Mouse (Mus musculus): ENCODE data around the gene Lrrc1. TPM values are rescaled to one million over a fixed set of nuclear protein-coding genes. Genes with fewer than 3 reads are reported as not detected.

The Lrrc1 gene
- total and polyA plus RNA-seq, 3 experiments, result 5.3 to 12.1 TPM; not detected in 1

GRCm38 (mm10) chr9:77502548-77503438, 41.9 kb downstream of the Lrrc1 start:
- peaks cover 0 to 3% of the 10 kb centered on the region in 2 experiments; a peak in 1 of 4 replicates for H3K36me3 ChIP-seq (ENCODE audit: control insufficient read depth in 1 of 2, insufficient read depth in 2 of 2, low read length in 2 of 2)
- peaks cover 2 to 3% of the 10 kb centered on the region in 2 experiments; a peak in 3 of 4 replicates for H3K4me1 ChIP-seq (ENCODE audit: control insufficient read depth in 1 of 2, insufficient read depth in 2 of 2, low read length in 2 of 2)
- 0 out of 2 replicates have a peak, but pooled peaks cover 3% of the 10 kb centered on the region for H3K79me2 ChIP-seq (ENCODE audit: control insufficient read depth, insufficient read depth, low read length, poor library complexity)
- no peaks in the 10 kb centered on the region for H3K9me3 ChIP-seq (replicated peaks; ENCODE audit: insufficient read depth, low read length)
- H3K27me3 ChIP-seq (ENCODE audit: control insufficient read depth in 1 of 2, insufficient read depth in 2 of 2, low read length in 2 of 2), result no peaks in the 10 kb centered on the region
- DNase-seq (ENCODE audit: low read depth, low spot score), result no peak
- no peak overlapping the region for H3K9ac ChIP-seq (ENCODE audit: control insufficient read depth, low read depth, low read length, poor library complexity, severe bottlenecking)
- no peak overlapping the region for H3K27ac ChIP-seq (ENCODE audit: control insufficient read depth, low read depth, low read length)
- H3K4me3 ChIP-seq (ENCODE audit: control insufficient read depth in 1 of 2, insufficient read depth in 1 of 2, low read depth in 2 of 2, low read length in 2 of 2), result no peak overlapping the region
- peak; percentile 67; the same call in 1 of the 2 replicates for TF ChIP-seq USF1 (IDR thresholded peaks at IDR 0.05; ENCODE audit: low read depth, low read length)
- TF ChIP-seq MYB (IDR thresholded peaks at IDR 0.05; ENCODE audit: low read depth, low read length), result no peak

- Histone ChIP-seq H3K9ac (ENCODE audit: control insufficient read depth, low read depth, low read length, poor library complexity, severe bottlenecking) (no peak overlapping the region), H3K4me1 (ENCODE audit: control insufficient read depth in 1 of 2, insufficient read depth in 2 of 2, low read length in 2 of 2) (peaks cover 8 to 9% of the 10 kb centered on the region in 2 experiments), H3K79me2 (ENCODE audit: control insufficient read depth, insufficient read depth, low read length, poor library complexity) (0 out of 2 replicates have a peak, but pooled peaks cover 3% of the 10 kb centered on the region), H3K36me3 (ENCODE audit: control insufficient read depth in 1 of 2, insufficient read depth in 2 of 2, low read length in 2 of 2) (peaks cover 0 to 9% of the 10 kb centered on the region in 2 experiments; a peak in 2 of 4 replicates), H3K4me3 (ENCODE audit: control insufficient read depth in 1 of 2, insufficient read depth in 1 of 2, low read depth in 2 of 2, low read length in 2 of 2) (no peak overlapping the region), H3K9me3 (replicated peaks; ENCODE audit: insufficient read depth, low read length) (no peaks in the 10 kb centered on the region), H3K27me3 (ENCODE audit: control insufficient read depth in 1 of 2, insufficient read depth in 2 of 2, low read length in 2 of 2) (no peaks in the 10 kb centered on the region), H3K27ac (ENCODE audit: control insufficient read depth, low read depth, low read length) (no peak overlapping the region)
- TF ChIP-seq POLR2AphosphoS5 (IDR thresholded peaks at IDR 0.05; ENCODE audit: borderline replicate concordance, low read depth, low read length), result no peak
- TF ChIP-seq HCFC1 (IDR thresholded peaks at IDR 0.05; ENCODE audit: low read depth, low read length), result no peak
- TF ChIP-seq ZMIZ1 (IDR thresholded peaks at IDR 0.05; ENCODE audit: low read depth, low read length), result no peak
- no peak for TF ChIP-seq EP300 (IDR thresholded peaks at IDR 0.05; ENCODE audit: low read depth in 1 of 2, low read length in 2 of 2)
- no peak for TF ChIP-seq TCF12 (IDR thresholded peaks at IDR 0.05; ENCODE audit: low read depth, low read length)
- no peak for TF ChIP-seq NRF1 (IDR thresholded peaks at IDR 0.05; ENCODE audit: insufficient read depth, low read depth, low read length, poor library complexity, severe bottlenecking)
- no peak for TF ChIP-seq NELFE (IDR thresholded peaks at IDR 0.05; ENCODE audit: low read depth, low read length)
- no peak for TF ChIP-seq E2F4 (IDR thresholded peaks at IDR 0.05; ENCODE audit: borderline replicate concordance, low read depth, low read length)
- TF ChIP-seq CTCF (IDR thresholded peaks at IDR 0.05 in 2 of 3, conservative IDR thresholded peaks at IDR 0.05 in 1 of 3; ENCODE audit: control insufficient read depth in 1 of 3, insufficient read depth in 1 of 3, low read depth in 2 of 3, low read length in 3 of 3, poor library complexity in 1 of 3, severe bottlenecking in 1 of 3), result no peak
- TF ChIP-seq ELF1 (IDR thresholded peaks at IDR 0.05; ENCODE audit: low read depth, low read length), result no peak
- no peak for TF ChIP-seq RCOR1 (IDR thresholded peaks at IDR 0.05; ENCODE audit: low read depth, low read length)
- no peak for TF ChIP-seq USF1 (IDR thresholded peaks at IDR 0.05; ENCODE audit: low read depth, low read length)
- no peak for TF ChIP-seq CHD1 (IDR thresholded peaks at IDR 0.05; ENCODE audit: low read depth, low read length)
- TF ChIP-seq TAL1 (IDR thresholded peaks at IDR 0.05; ENCODE audit: low read length), result no peak
- TF ChIP-seq RAD21 (IDR thresholded peaks at IDR 0.05; ENCODE audit: low read depth, low read length), result no peak
- TF ChIP-seq GABPA (IDR thresholded peaks at IDR 0.05; ENCODE audit: low read depth, low read length), result no peak
- no peak for TF ChIP-seq MXI1 (IDR thresholded peaks at IDR 0.05; ENCODE audit: low read depth, low read length)
- DNase-seq (ENCODE audit: low read depth, low spot score), result no peak
These were observed 42.5 kb downstream of the Lrrc1 start for GRCm38 (mm10) chr9:77502171-77502547.

All from MEL (cell line).